Mouse (Mus musculus): ENCODE measurements around the gene Dnajb2. TPM values are rescaled to one million over a fixed set of nuclear protein-coding genes. Genes with fewer than 3 reads are reported as not detected.
"Not testable (repeated sequence)": the region's sequence is repeated elsewhere in the genome, so short reads cannot be mapped to it uniquely, and the experiment has no call there.

Dnajb2 gene
- polyA plus RNA-seq, 1 experiment: 78.7 TPM

DNA sequence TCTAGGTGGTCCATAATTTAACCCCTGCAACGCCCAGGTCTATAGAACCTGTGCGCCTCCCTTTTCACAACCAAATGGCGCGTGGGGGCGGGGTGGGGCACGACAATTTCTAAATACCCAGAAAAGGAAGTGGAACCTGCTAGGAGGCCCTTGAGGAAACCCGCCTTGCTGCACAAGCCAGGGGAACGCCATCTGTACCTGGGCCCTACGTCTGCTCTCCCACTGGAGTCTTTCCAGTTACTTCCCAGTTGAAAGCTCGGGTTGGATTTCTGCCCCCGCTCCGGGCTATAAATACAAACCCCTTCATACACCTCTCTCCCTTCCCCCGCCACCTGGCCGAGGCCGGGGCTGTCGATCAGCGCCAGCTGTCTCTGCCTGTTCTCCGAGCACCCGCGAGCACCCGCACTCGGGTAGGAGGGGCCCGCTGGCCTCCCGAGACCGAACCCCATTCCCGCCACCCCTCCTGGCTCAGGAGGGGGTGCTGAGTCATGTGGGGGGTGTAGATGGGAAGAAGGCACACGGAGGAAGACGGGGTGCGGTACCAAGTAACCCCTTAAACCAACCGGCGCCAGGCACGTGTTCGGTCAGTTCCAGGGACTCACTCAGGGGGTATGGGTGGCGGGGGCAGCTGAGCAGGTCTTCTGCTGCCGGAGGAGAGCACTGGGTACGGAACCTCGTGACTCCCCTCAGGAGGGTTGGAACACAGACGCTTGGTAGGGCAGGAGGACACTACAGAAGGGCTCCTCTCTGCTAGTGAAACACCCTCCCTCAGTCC is 17.8 kb upstream of the Dnajb2 start:
- DNase-seq (ENCODE audit: extremely low spot score in 1 of 2, low spot score in 1 of 2): peak; percentile 48 to 77

DNA sequence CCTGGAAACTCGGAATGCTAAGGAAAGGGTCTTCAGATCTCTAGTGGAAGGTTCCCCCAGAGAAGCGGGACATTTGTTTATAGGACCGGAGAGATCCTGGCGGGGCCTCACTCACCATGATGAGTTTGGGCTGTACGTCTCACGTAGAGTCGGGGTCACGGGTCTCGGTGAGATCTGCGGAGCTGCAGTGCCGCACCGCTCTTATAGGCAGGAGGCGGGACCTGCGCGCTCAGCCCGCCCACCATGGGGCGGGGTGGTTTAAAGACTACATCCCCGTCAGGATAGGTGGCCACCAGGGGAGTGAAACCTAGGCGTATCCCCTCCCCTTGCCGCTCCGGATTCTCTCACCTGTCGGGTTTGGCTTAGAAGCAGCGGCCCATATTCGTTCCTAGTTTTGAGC is 17.1 kb upstream of the Dnajb2 start:
- peak; percentile 89 to 95 for DNase-seq (ENCODE audit: extremely low spot score in 1 of 2, low spot score in 1 of 2)

DNA sequence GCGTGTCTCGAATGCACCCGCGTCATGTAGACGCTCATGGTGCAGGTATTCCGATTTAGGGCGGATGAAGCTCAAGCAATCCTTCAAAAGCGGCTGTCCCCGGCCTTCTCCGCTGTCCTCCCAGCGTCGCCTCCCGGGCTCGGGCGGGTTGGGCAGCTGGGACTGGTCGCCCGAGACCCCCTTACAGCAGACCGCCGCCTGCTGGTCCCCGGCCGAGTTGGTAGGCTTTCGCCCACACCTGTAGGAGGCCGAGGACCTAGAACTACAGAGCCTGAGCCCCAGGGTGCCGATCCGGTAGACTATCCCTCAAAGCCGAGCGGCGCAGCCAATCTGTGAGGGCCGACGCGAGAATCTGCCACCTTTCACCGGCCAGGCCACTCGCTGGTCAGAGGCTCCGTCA is 16.7 kb upstream of the Dnajb2 start, which contains the start of gene Tuba4a:
Gene Tuba4a (minus strand): TSS at position 335 of the 400 bp plus-strand sequence.
- no peak for DNase-seq (ENCODE audit: extremely low spot score in 1 of 2, low spot score in 1 of 2)

DNA sequence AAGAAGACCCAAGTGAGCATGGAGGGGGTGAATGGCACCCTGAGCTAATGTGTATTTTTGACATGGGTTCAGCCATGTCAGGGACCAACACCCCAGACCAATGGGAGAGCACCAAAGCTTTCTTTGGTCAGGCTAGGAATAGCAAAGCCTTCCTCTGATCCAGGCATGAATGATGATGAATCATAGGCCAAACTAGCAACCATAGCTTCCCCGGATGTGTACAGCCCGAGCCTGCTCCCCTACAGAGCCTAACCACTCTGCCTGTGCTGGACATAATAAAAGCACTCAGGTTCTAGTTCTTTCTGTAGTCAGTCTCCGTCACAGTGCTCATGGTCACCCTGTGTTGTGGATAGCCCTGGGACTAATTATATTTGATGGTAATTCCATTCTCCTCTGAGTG is 14.7 kb upstream of the Dnajb2 start:
- DNase-seq (ENCODE audit: extremely low spot score in 1 of 2, low spot score in 1 of 2): no peak

DNA sequence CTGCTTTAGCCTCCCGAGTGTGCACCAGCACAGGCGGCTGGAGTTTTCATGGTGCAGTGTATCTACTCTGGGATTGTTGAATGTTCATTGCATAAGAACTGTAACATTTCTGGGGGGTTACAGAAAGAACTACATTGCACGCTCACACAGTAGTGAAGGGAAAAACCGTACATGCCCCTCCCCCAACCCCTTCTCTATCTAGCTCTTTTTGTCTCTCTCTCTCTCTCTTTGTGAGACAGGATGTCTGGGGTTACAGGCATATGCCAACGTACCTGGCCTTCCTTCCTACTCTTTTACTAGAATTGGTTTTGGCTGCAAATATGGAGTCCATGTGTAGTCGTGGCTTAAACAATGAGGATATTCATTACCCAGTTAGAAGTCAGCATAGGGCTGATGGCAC is 13.3 kb upstream of the Dnajb2 start:
- DNase-seq (ENCODE audit: extremely low spot score in 1 of 2, low spot score in 1 of 2): no peak

DNA sequence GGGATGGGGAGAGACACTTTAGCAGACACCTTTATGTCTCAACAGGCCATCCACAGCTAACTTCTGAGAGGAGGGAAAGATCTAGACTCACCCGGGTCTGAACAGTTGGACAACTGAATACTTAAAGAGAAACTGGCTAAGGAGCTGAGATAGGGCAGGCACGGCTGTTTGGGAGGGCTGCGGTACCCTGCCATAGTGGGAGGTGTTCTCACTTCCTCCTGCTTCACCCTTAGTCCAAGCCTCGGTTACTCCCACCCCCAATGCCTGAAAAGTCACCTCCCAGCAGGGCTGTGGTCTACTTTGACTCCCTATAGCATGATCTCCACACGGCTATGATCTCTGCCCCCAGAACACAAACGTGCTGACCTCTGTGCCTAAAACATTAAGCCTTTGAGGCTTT is 12.7 kb upstream of the Dnajb2 start:
- no peak for DNase-seq (ENCODE audit: extremely low spot score in 1 of 2, low spot score in 1 of 2)

DNA sequence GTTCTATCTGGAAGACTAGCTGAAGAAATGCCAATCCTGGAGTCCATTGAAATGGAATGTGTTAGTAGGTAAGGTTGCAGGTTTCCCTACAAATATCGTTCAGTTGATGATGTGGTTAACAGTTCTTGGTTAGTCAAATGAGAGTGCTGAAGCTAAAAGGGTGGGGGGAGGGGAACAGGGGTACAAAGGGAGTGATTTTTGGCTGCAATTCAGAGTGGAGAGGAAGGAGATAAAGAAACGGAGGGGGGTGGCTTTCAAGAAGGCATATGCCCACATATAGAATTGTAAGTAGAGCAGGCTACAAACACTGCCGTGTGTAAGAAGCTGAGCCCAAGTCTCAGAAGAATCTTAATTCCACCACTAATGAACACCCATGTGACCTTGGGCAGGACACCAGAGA is 10.7 kb upstream of the Dnajb2 start:
- no peak for DNase-seq (ENCODE audit: extremely low spot score in 1 of 2, low spot score in 1 of 2)

DNA sequence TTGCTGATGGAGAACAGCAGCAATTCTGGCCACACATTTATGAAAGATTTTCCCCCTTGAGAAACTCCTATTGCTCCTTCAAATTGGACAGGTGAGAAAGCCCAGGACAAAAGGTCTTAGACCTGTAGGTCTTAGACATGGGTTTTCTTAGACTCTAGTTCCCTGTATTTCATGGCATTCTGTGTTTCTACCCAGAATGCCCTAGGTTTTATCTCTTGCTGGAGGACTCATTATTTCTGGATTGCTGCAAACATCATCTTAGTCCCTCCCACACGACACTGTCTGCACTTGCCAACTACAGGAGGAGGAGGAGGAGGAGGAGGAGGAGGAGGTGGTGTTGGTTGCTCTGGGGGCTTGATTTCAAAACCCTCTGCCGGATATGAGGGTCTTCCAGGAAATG is 10.1 kb upstream of the Dnajb2 start:
- no peak for DNase-seq (ENCODE audit: extremely low spot score in 1 of 2, low spot score in 1 of 2)

DNA sequence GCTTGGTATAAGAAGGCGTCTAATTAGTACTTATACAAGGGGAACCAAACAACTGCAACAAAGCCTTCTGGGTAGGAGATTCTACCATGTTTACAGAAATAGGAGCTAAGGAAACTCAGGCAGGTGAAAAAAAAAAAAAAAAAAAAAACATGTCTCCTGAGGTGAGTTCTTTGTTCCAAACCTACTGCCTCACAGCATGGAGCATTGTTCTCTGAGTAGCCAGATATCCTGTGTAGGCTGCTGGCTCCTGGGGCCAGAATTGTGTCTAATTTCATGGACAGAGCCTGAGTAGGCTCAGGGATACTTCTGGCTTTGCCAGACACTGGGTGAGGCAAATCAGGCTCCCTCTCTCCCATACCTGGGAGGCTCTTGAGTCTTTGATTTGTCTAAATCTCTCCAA is 8.6 kb upstream of the Dnajb2 start:
- no peak for DNase-seq (ENCODE audit: extremely low spot score in 1 of 2, low spot score in 1 of 2)

DNA sequence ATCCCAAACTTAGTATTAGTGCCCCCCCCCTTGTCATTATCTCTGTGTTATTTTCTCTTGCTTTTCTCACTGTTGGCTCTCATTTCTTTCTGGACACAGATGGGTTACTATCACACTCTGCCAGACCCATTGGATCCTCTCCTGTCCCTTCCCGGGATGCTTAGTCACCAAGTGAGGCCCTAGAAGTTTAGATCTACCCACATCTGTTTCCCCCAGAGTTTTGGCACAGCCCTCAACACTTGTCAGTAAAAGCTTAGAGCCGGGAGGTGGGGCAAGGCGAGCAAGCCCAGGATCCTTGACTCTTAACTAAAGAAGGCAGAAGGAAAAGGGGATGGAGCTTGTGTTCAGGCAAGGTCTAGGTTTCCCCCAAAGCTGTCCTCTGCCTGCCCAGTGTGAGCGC is 7.0 kb upstream of the Dnajb2 start:
- no peak for DNase-seq (ENCODE audit: extremely low spot score in 1 of 2, low spot score in 1 of 2)

DNA sequence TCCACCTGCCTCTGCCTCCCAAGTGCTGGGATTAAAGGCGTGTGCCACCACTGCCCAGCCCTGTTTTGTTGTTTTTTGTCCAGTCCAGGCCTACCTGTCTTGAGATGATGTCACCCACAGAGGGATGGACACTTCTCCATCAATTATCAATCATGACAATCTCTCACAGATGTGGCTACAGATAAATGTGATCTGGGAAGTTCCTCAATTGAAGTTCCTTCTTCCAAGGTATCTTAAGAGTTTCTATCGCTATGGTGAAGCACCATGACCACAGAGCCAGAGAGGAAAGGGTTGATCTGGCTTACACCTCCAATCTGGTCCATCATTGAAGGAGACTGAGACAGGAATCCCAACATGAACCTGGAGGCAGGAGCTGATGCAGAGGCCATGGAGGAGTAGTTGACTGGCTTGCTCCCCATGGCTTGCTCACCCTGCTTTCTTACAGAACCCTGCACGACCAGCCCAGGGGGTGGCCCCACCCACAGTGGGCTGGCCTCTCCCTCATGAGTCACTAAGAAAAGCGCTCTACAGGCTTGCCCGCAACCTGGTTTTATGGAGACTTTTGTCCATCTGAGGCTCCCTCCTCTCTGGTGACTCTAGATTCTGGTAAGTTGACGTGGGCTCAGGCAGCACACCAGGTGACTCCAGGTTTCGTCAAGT is 5.7 kb upstream of the Dnajb2 start:
- no peak for DNase-seq (ENCODE audit: extremely low spot score in 1 of 2, low spot score in 1 of 2)

DNA sequence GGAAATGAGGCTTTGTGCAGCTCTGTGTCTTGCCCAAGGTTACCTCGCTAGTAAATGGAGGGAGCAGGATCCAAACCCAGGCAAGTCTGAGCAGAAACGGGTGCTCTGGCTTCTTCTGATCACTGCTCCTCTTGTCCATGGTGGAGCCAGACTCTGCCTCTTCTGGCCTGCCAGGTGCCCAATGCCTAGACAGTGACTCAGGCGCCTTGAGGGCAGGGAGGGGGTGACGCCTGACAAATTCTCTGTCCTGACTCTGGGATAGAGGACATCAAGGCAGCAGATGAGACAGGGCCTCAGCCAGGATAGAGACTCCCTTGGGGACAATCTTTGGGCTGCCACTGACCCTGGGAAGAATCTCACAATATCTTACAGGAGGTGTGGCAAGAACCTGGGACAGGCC is 5.0 kb upstream of the Dnajb2 start:
- no peak for DNase-seq (ENCODE audit: extremely low spot score in 1 of 2, low spot score in 1 of 2)

DNA sequence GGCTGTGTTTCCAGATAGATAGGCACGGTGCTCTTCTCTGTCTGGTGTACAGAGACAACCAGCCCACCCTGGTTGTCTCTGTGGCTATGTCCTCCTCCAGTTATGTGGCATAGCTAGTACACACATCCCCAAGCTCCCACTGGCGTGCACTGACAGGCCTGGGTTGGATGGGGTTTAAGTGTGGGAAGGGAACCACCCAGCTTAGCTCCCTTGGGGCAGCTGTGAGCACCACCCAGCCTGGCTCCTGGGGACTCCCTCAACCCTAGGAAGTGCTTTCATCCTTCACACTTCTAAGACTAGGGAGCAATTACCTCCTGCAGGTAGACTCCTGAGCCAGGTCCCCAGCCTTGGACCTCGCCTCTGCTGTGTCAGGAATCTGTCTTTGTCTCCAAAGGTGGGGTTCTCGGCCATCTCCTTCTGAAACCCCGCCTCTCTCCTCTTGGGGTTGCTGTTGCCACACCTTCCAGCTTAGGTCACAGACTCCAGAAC is 4.5 kb upstream of the Dnajb2 start, which contains the start of gene A630095N17Rik:
Gene A630095N17Rik (minus strand): TSS at position 439 of the 489 bp plus-strand sequence.
- no peak for DNase-seq (ENCODE audit: extremely low spot score in 1 of 2, low spot score in 1 of 2)

DNA sequence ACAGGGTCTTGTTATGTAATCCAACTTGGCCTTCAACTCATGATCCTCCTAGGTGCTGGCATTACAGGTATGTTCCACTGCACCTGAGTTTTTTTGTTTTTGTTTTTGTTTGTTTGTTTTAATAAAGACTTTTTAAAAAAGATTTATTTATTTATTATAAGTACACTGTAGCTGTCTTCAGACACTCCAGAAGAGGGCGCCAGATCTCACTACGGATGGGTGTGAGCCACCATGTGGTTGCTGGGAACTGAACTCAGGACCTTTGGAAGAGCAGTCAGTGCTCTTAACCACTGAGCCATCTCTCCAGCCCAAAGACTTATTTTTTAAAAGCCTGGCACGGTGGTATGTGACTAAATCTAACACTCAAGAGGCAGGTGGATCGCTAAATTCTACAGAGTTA is 3.7 kb upstream of the Dnajb2 start:
- not testable (repeated sequence) for DNase-seq (ENCODE audit: extremely low spot score in 1 of 2, low spot score in 1 of 2)

DNA sequence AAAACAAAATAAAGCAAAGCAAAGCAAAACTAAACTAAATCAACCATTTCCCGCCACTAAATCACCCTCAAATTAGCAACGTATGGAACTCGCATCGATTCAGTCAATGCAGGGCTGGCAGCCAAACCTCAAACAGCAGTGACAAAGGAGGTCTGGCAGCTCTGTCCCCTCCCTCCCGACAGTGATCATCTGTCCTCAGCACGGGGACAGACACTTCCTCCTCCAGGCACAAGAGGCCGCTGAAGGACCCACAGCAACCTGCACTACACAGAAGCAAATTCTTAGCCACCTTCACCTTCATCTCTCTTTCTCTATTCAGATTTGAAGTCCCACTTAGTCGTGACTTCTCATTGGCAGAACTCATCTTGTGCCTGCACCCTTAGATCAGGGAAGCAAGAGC is 1.6 kb upstream of the Dnajb2 start:
- DNase-seq (ENCODE audit: extremely low spot score in 1 of 2, low spot score in 1 of 2): peak; percentile 64 to 81

DNA sequence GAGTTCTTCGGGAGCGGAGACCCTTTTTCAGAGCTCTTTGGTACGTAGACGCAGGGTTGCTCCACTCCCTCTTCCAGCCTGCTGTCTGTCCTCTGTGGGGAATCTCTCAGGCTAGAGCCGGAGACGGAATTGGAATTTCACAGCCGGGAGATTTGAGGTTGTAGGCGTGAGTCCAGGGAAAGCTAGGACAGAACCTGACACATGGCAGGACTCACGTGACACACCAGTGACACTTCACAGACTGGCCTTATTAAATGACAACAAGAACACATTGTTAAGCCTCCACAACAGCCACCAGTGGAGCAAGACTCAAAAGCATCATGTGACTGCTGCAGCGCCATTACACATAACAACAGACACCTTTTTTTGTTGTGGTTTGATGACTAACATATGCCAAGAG is 3.4 kb downstream of the Dnajb2 start:
- DNase-seq (ENCODE audit: extremely low spot score in 1 of 2, low spot score in 1 of 2): peak in 1 of 2 experiments; percentile 57

DNA sequence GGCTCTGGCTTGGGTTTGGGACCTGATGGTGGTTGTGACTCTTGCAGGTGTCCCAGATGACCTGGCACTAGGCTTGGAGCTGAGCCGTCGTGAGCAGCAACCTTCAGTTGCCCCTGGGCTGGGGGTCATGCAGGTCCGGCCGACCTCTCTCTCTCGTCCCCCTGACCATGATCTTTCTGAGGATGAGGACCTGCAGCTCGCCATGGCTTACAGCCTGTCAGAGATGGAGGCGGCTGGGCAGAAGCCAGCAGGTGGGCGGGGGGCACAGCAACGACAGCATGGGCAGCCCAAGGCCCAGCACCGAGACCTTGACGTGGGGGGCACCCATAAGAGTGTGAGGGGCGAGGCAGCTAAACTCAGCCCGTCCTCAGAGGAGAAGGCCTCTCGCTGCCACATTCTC is 7.2 kb downstream of the Dnajb2 start:
- no peak for DNase-seq (ENCODE audit: extremely low spot score in 1 of 2, low spot score in 1 of 2)

DNA sequence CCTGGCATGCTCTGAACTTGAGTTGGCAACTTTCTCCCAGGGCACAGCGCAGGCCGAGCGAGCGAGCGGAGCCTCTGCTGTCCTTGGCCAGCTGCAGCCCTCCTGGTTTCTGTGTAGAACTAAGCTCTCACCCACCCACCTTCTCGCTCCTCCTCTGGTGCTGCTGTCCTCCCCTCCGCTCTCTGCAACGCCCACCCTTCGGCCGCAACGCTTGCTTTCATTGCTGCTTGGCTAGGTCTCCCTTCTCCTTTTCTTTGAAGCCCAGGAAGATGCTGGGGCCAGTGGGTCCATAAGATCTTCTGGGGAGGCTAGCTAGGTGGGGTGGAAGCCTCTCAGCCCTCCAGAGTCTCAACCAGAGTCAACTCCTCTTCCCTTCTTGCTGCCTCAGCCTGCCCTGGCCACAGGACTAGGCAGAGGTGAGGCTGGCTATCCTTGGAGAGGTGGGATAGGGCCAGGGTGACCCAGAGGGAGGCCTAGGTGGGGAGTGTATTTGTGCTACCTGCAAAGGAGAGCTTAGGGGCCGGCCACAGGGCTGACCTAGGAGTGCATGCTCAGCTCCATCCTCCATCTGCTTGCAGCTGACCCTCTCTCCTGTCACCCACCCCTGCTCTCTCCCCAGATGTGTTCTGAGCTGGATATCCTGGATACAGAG is 8.1 kb downstream of the Dnajb2 start:
- no peak for DNase-seq (ENCODE audit: extremely low spot score in 1 of 2, low spot score in 1 of 2)

DNA sequence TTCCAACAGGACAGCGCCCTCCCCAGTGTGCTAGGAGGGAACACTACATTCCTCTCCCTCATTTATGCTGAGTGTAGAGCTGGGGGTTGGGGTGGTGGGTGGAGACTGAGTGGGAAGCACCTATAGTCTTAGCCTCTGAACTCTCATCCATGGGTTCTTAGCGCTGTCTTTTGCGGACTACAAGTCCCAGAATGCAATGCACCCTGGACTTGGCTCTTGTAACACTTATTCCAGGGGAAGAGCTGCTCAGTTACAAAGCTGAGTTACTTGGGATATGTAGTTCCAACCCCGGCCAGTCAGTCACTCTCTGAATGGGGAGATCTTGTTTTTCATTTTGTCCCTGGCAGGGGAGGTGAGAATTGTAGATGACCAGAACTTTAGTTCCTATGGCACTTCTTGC is 8.6 kb downstream of the Dnajb2 start:
- peak; percentile 70 to 84 for DNase-seq (ENCODE audit: extremely low spot score in 1 of 2, low spot score in 1 of 2)

DNA sequence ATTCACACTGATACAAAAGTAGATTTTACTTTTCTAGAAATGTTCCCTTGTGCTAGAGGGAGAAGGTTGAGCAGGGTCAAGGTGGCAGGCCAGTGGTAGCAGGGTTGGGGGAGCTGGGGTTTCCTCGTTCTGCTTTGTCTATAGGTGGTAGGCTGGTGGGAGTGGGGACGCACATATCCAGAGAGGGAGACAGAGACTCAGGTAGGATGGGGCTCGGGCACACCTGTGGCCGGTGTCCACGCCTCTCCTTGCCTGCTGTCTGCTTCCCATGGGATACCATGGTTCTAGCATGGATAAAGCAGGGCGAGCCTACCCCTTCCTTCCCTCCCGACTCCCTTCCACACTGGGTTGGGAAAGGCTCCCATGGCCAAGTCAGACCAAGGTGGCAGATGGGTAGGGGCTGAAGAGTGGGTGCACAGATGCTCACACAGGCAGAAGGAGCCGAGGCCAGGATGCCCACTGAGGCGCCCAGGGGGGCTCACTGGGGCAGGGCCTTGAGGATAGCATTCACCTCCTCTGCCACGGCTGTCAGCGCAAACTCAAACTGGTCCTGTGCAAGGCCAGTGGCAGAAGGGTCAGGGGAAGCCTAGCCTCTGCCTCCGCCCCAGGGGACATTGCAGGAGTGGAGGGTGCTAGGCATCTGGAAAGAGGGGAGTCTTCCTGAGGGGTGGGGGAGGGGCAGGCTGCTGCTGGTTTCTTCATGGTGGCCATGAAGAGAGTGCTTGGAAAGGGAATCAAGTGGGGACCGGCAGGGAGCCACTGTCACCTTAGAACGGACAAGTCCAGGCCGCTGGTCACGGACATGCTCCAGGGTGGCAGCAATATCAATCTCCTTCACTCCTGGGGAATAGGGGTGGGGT is 11.1 kb downstream of the Dnajb2 start:
- no peak for DNase-seq (ENCODE audit: extremely low spot score in 1 of 2, low spot score in 1 of 2)
